Mouse (Mus musculus): ENCODE measurements at regions not wholly inside any gene's neighbourhood (a gene's known extent, or its start where the extent isn't known, plus 50 kb on each side); places are given as distances from the start of the nearest gene placed in this dataset.

- peak; percentile 95 for TF ChIP-seq EP300 (IDR thresholded peaks at IDR 0.05)
- peak; percentile 29; the same call in 1 of the 2 replicates for TF ChIP-seq CTCF (IDR thresholded peaks at IDR 0.05)
Observed at GRCm38 (mm10) chr12:80048215-80048979, 64.4 kb downstream of the Zfp36l1 start.

Data from lung, postnatal 0 days (tissue).